Mouse (Mus musculus) B cell, adult 67 days (primary cell): ENCODE data around the gene Taf8. TPM values are rescaled to one million over a fixed set of nuclear protein-coding genes. Genes with fewer than 3 reads are reported as not detected.

ENCODE experiments used
- total RNA-seq, 2 experiments: library from RNA; stranded (reverse); gene quantifications; 4 replicates each; pipeline ENCODE4 v1.2.4; 2023

Gene Taf8
- 10 to 100 TPM; 61.4 to 65.7 TPM for total RNA-seq

GRCm38 (mm10) chr17:47501946-47502706 is at the start of gene Taf8:
Taf8 (minus strand) TSS chr17:47502292.

GRCm38 (mm10) chr17:47504941-47505346 is 2.9 kb upstream of the Taf8 start, which contains the start of gene Ccnd3:
Ccnd3 (plus strand) TSS chr17:47505051.

GRCm38 (mm10) chr17:47436907-47437547 is 65.1 kb downstream of the Taf8 start, which contains the start of gene 1700001C19Rik:
1700001C19Rik (minus strand) TSS chr17:47437376.

GRCm38 (mm10) chr17:47436156-47436906 is 65.8 kb downstream of the Taf8 start, which contains the start of gene AI661453:
AI661453 (plus strand) TSS chr17:47436615.

Other genes starting within 250 kb of the Taf8 start
- 10 to 100 TPM; 21.8 to 30.0 TPM for gene Mrps10, start 133.4 kb downstream of the Taf8 start, total RNA-seq
- 1 to 10 TPM; 2.5 to 3.7 TPM for gene Guca1b, start 116.9 kb downstream of the Taf8 start, total RNA-seq
- gene Guca1a, start 101.7 kb downstream of the Taf8 start, total RNA-seq, result not detected
- gene AI661453, start 65.7 kb downstream of the Taf8 start, total RNA-seq, result not detected
- gene 1700001C19Rik, start 64.9 kb downstream of the Taf8 start, total RNA-seq, result not detected
- 100 to 1,000 TPM; 151 to 249 TPM for gene Ccnd3, start 2.8 kb upstream of the Taf8 start, total RNA-seq
- 10 to 100 TPM; 11.5 to 12.2 TPM for gene Bysl, start 109.2 kb upstream of the Taf8 start, total RNA-seq
- gene Med20, start 109.3 kb upstream of the Taf8 start, total RNA-seq, result 10 to 100 TPM; 53.3 to 77.0 TPM
- gene Gm20517, start 109.3 kb upstream of the Taf8 start, total RNA-seq, result 1 to 10 TPM; 2.4 to 3.5 TPM
- gene Usp49, start 128.4 kb upstream of the Taf8 start, total RNA-seq, result 1 to 10 TPM; 5.7 to 6.7 TPM
- 100 to 1,000 TPM; 148 to 154 TPM for gene Tomm6, start 186.1 kb upstream of the Taf8 start, total RNA-seq
- gene Frs3, start 186.7 kb upstream of the Taf8 start, total RNA-seq, result 1 to 10 TPM; 4.2 to 5.4 TPM
- gene Gm21981, start 192.2 kb upstream of the Taf8 start, total RNA-seq, result not detected
- not detected for gene Prickle4, start 192.4 kb upstream of the Taf8 start, total RNA-seq
- not detected for gene Pgc, start 224.6 kb upstream of the Taf8 start, total RNA-seq
- 100 to 1,000 TPM; 172 to 178 TPM for gene Tfeb, start 234.7 kb upstream of the Taf8 start, total RNA-seq